Mouse (Mus musculus): ENCODE measurements around the gene Aff1.

- TF ChIP-seq EP300 (IDR thresholded peaks at IDR 0.05; ENCODE audit: low read depth) (no peak), CTCF (IDR thresholded peaks at IDR 0.05; ENCODE audit: low read depth) (no peak)
Observed at GRCm38 (mm10) chr5:103800009-103800408, 107.8 kb downstream of the Aff1 start.
